Mouse (Mus musculus) midbrain, postnatal 0 days (tissue): Measurements from ENCODE around the gene Syngr4. TPM values are rescaled to one million over a fixed set of nuclear protein-coding genes. Genes with fewer than 3 reads are reported as not detected.
"Not testable (repeated sequence)": the region's sequence is repeated elsewhere in the genome, so short reads cannot be mapped to it uniquely, and the experiment has no call there.

Experiments used
- ATAC-seq: fragments of 200-750 bp; cut with Nextera tagmentation; 2 replicates; pipeline ENCODE4 v1.8.0; 2017; ENCODE audit warnings: moderate number of reproducible peaks, mild to moderate bottlenecking, moderate TSS enrichment, moderate library complexity; ENCODE audit not compliant: low FRiP score
- DNase-seq: peaks from one replicate; pipeline ENCODE4 v3.0.0-alpha.2; 2015; ENCODE audit warnings: low spot score
- H3K27ac ChIP-seq: fragments of 300-500 bp; sonication (generic); 2 replicates; pipeline ENCODE4 v1.5.1; 2014; ENCODE audit warnings: low read depth, mild to moderate bottlenecking, low read length, mixed read lengths
- H3K27me3 ChIP-seq: fragments of 300-500 bp; sonication (generic); 2 replicates; pipeline ENCODE4 v1.6.1; 2014; ENCODE audit warnings: low read length, control low read depth, mixed read lengths; ENCODE audit not compliant: insufficient read depth
- H3K36me3 ChIP-seq: fragments of 300-500 bp; sonication (generic); 2 replicates; pipeline ENCODE4 v1.6.1; 2014; ENCODE audit warnings: low read length, control low read depth, mixed read lengths; ENCODE audit not compliant: insufficient read depth
- H3K4me1 ChIP-seq: fragments of 300-500 bp; sonication (generic); 2 replicates; pipeline ENCODE4 v1.6.1; 2014; ENCODE audit warnings: mild to moderate bottlenecking, control low read depth, antibody characterized with exemption, low read length, mixed read lengths; ENCODE audit not compliant: insufficient read depth
- H3K4me2 ChIP-seq: fragments of 300-500 bp; sonication (generic); 2 replicates; pipeline ENCODE4 v1.6.1; 2014; ENCODE audit warnings: low read depth, mild to moderate bottlenecking, low read length, mixed read lengths; ENCODE audit not compliant: poor library complexity, severe bottlenecking
- H3K4me3 ChIP-seq: fragments of 300-500 bp; sonication (generic); 2 replicates; pipeline ENCODE4 v1.5.1; 2014; ENCODE audit warnings: low read depth, mild to moderate bottlenecking, low read length, moderate library complexity
- H3K9ac ChIP-seq: fragments of 300-500 bp; sonication (generic); replicated peaks from 2 replicates; pipeline ENCODE4 v1.6.1; 2014; ENCODE audit warnings: mild to moderate bottlenecking, low read length, moderate library complexity, mixed read lengths; ENCODE audit not compliant: poor library complexity, severe bottlenecking
- H3K9me3 ChIP-seq: fragments of 300-500 bp; sonication (generic); 2 replicates; pipeline ENCODE4 v1.6.1; 2016; ENCODE audit warnings: low read length, control low read depth
- CTCF ChIP-seq: IDR thresholded peaks from 2 replicates; pipeline ENCODE4 v1.5.1; 2016; ENCODE audit warnings: antibody characterized with exemption, mild to moderate bottlenecking
- WGBS: fragments of 180-500 bp; shearing (Covaris S2); extraction: QIAGEN DNeasy Blood & Tissue Kit; methylation state at CpG from one replicate; pipeline ENCODE4 v1.1.7; 2014; 5-methylcytosine and 5-hydroxymethylcytosine counted together
- polyA plus RNA-seq: library from polyadenylated mRNA; unstranded; fragments of >200 nt; fragmentation: Nextera tagmentation; extraction: Ambion mirVana; gene quantifications from 2 replicates; pipeline ENCODE4 v1.2.1, GENCODE M21; 2015
- total RNA-seq: library from RNA; depleted of rRNA; stranded (reverse); fragments of >200 nt; gene quantifications from 2 replicates; pipeline ENCODE4 v1.2.3, GENCODE M21; 2014; rRNA removed

Syngr4 gene
- 0.38 TPM in 1 of 2 replicates, not detected in the other for total RNA-seq
- 0.25 and 0.30 TPM in 2 replicates for polyA plus RNA-seq

DNA sequence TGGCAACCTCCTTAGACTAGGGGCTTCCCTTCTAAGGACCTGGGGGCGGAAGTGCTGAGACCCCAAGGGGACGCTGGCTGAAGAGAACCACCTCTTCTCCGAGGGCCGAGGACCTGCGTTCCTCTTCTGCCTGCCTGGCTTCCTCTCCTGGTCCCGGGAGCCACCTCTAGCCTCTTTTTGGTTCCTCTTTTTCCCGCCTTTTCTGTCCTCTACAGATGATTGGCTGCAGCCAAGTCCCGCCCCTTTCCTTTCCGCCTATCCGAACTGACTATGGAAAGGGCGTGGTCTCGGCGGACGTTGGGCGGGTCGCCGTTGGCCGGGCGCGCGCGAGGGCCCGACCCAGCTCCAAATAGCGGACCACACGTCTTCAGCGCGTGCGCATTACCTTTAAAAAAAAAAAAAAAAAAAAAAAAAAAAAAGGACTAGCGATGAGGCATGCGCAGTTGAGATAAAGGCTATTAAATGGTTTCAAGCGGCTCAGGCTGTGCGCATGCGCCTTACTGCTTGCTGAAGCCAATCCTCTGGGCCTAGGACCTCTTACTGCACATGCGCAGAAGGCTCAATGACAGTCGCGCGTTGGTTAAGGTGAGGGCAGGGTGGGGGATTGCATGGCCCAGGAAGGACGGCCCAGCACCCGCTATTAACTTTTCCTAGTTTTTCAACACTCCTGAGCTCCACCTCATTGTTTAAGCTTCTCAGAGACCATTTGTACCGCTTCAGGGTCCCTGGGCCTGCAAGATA is at the start of gene Syngr4, which contains the start of gene Tmem143:
Gene Syngr4 (minus strand): TSS at position 198 of the 741 bp plus-strand sequence.
Gene Tmem143 (plus strand): TSS at position 425 of the 741 bp plus-strand sequence.
- H3K4me3 ChIP-seq = peak within 1 kb of the TSS; percentile 42
- H3K27me3 ChIP-seq = no peaks in the 10 kb centered on the region
- H3K27ac ChIP-seq = peak within 1 kb of the TSS; percentile 69
- under 1% methylated on average over 39 of the region's 40 CpGs for WGBS
- H3K36me3 ChIP-seq = no peaks in the 10 kb centered on the region
- peak within 1 kb of the TSS; percentile 54 for H3K9ac ChIP-seq
- DNase-seq = peak; percentile 100
- no peaks in the 10 kb centered on the region for H3K4me1 ChIP-seq
- H3K4me2 ChIP-seq = peak within 1 kb of the TSS; percentile 79
- TF ChIP-seq CTCF = no peak
- peak; percentile 94 for ATAC-seq
- no peaks in the 10 kb centered on the region for H3K9me3 ChIP-seq

DNA sequence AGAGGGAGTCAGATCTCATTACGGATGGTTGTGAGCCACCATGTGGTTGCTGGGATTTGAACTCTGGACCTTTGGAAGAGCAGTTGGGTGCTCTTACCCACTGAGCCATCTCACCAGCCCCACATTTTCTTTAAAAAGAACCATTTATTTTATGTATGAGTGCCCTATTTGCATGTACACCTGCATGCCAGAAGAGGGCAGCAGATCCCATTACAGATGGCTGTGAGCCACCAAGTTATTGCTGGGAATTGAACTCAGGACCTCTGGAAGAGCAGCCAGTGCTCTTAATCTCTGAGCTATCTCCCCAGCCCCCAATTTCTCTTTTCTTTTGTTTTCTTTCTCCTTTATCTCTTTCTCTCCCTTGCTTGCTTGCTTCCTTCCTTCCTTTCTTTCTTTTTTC is 46.8 kb upstream of the Syngr4 start:
- H3K9me3 ChIP-seq, DNase-seq, H3K27me3 ChIP-seq, H3K4me3 ChIP-seq, H3K4me1 ChIP-seq, H3K36me3 ChIP-seq, H3K4me2 ChIP-seq, H3K9ac ChIP-seq, H3K27ac ChIP-seq, ATAC-seq: not testable (repeated sequence)
- TF ChIP-seq CTCF = peak; percentile 54
- 50% methylated on average over 1 of the region's 1 CpGs for WGBS

DNA sequence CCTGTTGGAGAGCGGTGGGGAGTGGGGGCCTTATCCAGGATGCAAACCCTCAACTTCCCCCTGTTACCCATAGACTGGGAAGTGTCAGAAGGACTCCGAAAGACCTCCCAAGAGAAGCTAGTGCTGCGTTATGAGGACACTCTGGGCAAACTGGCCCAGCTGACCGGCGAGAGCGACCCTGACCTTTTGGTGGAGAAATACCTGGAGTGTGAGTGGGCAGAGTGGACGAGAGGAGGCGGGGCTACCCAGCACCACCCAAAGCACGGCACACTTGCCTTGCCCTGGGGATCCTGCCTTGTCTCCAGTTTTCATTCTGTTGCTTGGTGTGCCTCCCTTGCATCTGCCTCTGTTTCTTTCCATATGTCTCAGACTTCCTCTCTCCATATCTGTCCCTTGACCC is 45.5 kb upstream of the Syngr4 start:
- Histone ChIP-seq H3K36me3 (no peaks in the 10 kb centered on the region), H3K4me1 (no peaks in the 10 kb centered on the region), H3K27me3 (no peaks in the 10 kb centered on the region), H3K9me3 (no peaks in the 10 kb centered on the region), H3K27ac (no peak overlapping the region), H3K4me2 (no peak overlapping the region), H3K9ac (no peak overlapping the region), H3K4me3 (no peak overlapping the region)
- 92% methylated on average over 9 of the region's 9 CpGs for WGBS
- DNase-seq = no peak
- TF ChIP-seq CTCF = no peak
- no peak for ATAC-seq

DNA sequence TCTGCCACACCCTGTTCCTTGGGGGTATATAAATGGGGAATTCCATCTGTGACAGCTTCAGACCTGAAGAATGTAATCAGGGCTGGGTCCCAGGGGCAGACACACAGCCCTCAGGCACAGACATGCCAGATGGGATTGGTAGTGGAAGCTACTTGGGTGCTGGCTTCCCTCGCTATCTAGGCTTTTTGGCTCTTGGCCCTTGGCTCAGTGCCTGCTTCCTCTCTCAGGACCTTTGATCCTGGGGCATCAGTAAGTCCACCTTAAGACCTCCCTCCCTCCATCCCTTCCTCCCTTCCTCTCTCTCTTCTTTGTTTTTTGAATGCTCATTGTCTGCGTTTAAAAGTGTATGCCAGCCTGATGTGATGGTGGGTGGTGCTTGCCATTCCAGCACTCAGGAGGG is 43.3 kb upstream of the Syngr4 start:
- Histone ChIP-seq H3K4me2 (no peak overlapping the region), H3K4me3 (no peak overlapping the region), H3K9ac (no peak overlapping the region), H3K4me1 (no peaks in the 10 kb centered on the region), H3K27me3 (no peaks in the 10 kb centered on the region), H3K27ac (no peak overlapping the region), H3K36me3 (no peaks in the 10 kb centered on the region), H3K9me3 (no peaks in the 10 kb centered on the region)
- TF ChIP-seq CTCF = no peak
- DNase-seq = no peak
- ATAC-seq = no peak
- WGBS = 48% methylated on average over 2 of the region's 2 CpGs

DNA sequence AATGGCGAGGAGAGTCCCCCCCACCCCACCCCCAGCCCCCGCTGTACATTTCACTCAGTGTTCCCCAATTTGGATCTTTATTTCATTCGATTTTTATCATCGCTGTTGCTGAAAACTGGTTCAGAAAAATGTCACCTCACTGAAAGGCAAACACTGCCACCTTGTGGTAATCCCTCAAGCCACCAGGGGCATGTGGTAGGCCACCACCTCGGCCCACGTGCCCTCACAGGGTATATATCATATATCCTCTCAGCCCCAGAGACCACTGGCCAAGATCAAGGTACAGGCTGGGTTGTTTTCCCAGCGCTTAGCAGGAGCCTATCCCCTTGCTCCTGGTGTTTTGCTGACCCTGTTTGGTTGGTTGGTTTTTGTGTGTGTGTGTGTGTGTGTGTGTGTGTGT is 38.6 kb upstream of the Syngr4 start:
- Histone ChIP-seq H3K9ac (no peak overlapping the region), H3K4me3 (no peak overlapping the region), H3K9me3 (no peaks in the 10 kb centered on the region), H3K4me2 (no peak overlapping the region), H3K27ac (no peak overlapping the region), H3K27me3 (no peaks in the 10 kb centered on the region), H3K36me3 (no peaks in the 10 kb centered on the region), H3K4me1 (no peaks in the 10 kb centered on the region)
- DNase-seq = peak; percentile 75
- peak; percentile 56; the same call in 1 of the 2 replicates for ATAC-seq
- peak; percentile 82 for TF ChIP-seq CTCF
- WGBS = 23% methylated on average over 7 of the region's 7 CpGs

DNA sequence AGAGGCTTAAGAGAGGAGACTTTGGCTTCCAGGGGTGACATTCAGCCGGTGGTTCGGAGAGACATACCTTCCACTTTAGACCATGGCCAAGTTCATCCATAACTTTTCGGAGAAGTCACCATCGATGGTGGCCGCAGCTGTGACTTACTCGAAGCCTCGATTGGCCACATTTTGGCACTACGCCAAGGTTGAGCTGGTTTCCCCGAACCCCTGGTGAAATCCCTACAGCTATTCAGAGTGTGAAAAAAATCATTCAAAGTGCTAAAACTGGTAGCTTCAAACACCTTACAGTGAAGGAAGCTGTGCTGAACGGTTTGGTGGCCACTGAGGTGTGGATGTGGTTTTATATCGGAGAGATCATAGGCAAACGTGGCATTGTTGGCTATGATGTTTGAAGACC is 37.3 kb upstream of the Syngr4 start:
- not testable (repeated sequence) for H3K36me3 ChIP-seq, H3K9ac ChIP-seq, H3K4me2 ChIP-seq, DNase-seq, H3K27ac ChIP-seq, H3K9me3 ChIP-seq, ATAC-seq, H3K27me3 ChIP-seq, H3K4me1 ChIP-seq, H3K4me3 ChIP-seq
- WGBS = 85% methylated on average over 12 of the region's 12 CpGs
